Mouse (Mus musculus) G1E (cell line): ENCODE results near the gene Slc5a4a. TPM values are rescaled to one million over a fixed set of nuclear protein-coding genes. Genes with fewer than 3 reads are reported as not detected.
A peak's percentile ranks its signal among the peaks of the same experiment; 100 is the strongest.

Source experiments
- ATAC-seq: 2 replicates; pipeline ENCODE4 v1.8.0; 2016; ENCODE audit warnings: mild to moderate bottlenecking; ENCODE audit not compliant: insufficient number of reproducible peaks, poor library complexity, low FRiP score, severe bottlenecking; ENCODE audit errors: extremely low read depth
- DNase-seq: peaks from one replicate; pipeline ENCODE4 v3.0.0; 2012; ENCODE audit warnings: low spot score
- H3K27me3 ChIP-seq: 2 replicates; pipeline ENCODE4 v1.6.1; 2012; ENCODE audit warnings: mild to moderate bottlenecking, low read length, inconsistent platforms; ENCODE audit not compliant: insufficient read depth
- H3K36me3 ChIP-seq: replicated peaks from 2 replicates; pipeline ENCODE3; 2012; ENCODE audit warnings: mild to moderate bottlenecking, inconsistent platforms
- H3K4me1 ChIP-seq: 2 replicates; pipeline ENCODE4 v1.6.1; 2012; ENCODE audit warnings: low read depth, low read length, inconsistent platforms, mixed read lengths; ENCODE audit not compliant: insufficient read depth
- H3K4me3 ChIP-seq: 2 replicates; pipeline ENCODE4 v1.5.1; 2012; ENCODE audit warnings: low read depth, mild to moderate bottlenecking, inconsistent platforms, low read length, moderate library complexity, mixed read lengths
- H3K9me3 ChIP-seq: replicated peaks from 2 replicates; pipeline ENCODE4 v1.6.1; 2012; ENCODE audit warnings: inconsistent platforms
- CTCF ChIP-seq: IDR thresholded peaks from 2 replicates; pipeline ENCODE4 v1.5.1; 2012; ENCODE audit warnings: low read depth, low read length, inconsistent platforms, mixed read lengths
- GATA1 ChIP-seq: IDR thresholded peaks from 2 replicates; pipeline ENCODE4 v1.6.1; 2012; ENCODE audit warnings: borderline replicate concordance, low read length, inconsistent platforms, mixed read lengths
- GATA2 ChIP-seq: IDR thresholded peaks from 2 replicates; pipeline ENCODE4 v1.6.1; 2012; ENCODE audit warnings: low read depth, low read length, inconsistent platforms, borderline replicate concordance
- POLR2AphosphoS5 ChIP-seq: IDR thresholded peaks from 2 replicates; pipeline ENCODE4 v1.6.1; 2012; ENCODE audit warnings: low read depth, low read length, inconsistent platforms; ENCODE audit not compliant: insufficient replicate concordance
- TAL1 ChIP-seq: conservative IDR thresholded peaks from 2 replicates; pipeline ENCODE4 v1.6.1; 2012; ENCODE audit warnings: low read depth, low read length, inconsistent platforms, mixed read lengths
- polyA plus RNA-seq: library from polyadenylated mRNA; stranded (reverse); fragments of >175 nt; gene quantifications from 2 replicates; pipeline ENCODE4 v1.2.3, GENCODE M21; 2012
- total RNA-seq, 2 experiments: library from RNA; stranded (forward) in 1 of 2; stranded (reverse) in 1 of 2; fragments of 200-1000 nt in 1 of 2; fragments of >200 nt in 1 of 2; fragmentation: Nextera tagmentation in 1 of 2; gene quantifications; 2 replicates each; pipeline ENCODE4 v1.2.3; 2014 to 2017

The Slc5a4a gene
- total and polyA plus RNA-seq, 3 experiments, result not detected

GRCm38 (mm10) chr10:76210806-76211205 is 63.6 kb downstream of the Slc5a4a start:
- no peak for TF ChIP-seq CTCF
- TF ChIP-seq POLR2AphosphoS5, result no peak
- no peak for TF ChIP-seq TAL1
- no peak for TF ChIP-seq GATA2
- no peaks in the 10 kb centered on the region for H3K36me3 ChIP-seq

GRCm38 (mm10) chr10:76212121-76212520 is 64.9 kb downstream of the Slc5a4a start:
- ATAC-seq (no peak), DNase-seq (no peak)
- Histone ChIP-seq H3K27me3 (no peaks in the 10 kb centered on the region; the same call in 1 of the 2 replicates), H3K4me3 (no peak overlapping the region), H3K9me3 (peaks cover 7% of the 10 kb centered on the region; the same call in 1 of the 2 replicates), H3K36me3 (no peaks in the 10 kb centered on the region), H3K4me1 (no peaks in the 10 kb centered on the region)
- no peak for TF ChIP-seq GATA2
- no peak for TF ChIP-seq POLR2AphosphoS5
- TF ChIP-seq GATA1, result no peak
- TF ChIP-seq CTCF, result no peak
- no peak for TF ChIP-seq TAL1

More at GRCm38 (mm10) chr10:76210806-76211205, 63.6 kb downstream of the Slc5a4a start:
- H3K4me1 ChIP-seq, result no peaks in the 10 kb centered on the region
- ATAC-seq (no peak), DNase-seq (no peak)
- no peak overlapping the region for H3K4me3 ChIP-seq
- H3K27me3 ChIP-seq, result no peaks in the 10 kb centered on the region; the same call in 1 of the 2 replicates
- peaks cover 7% of the 10 kb centered on the region; the same call in 1 of the 2 replicates for H3K9me3 ChIP-seq

- no peaks in the 10 kb centered on the region for H3K4me1 ChIP-seq
- H3K9me3 ChIP-seq, result peaks cover 7% of the 10 kb centered on the region; the same call in 1 of the 2 replicates
- no peak overlapping the region for H3K4me3 ChIP-seq
- TF ChIP-seq TAL1 (no peak), GATA2 (no peak), CTCF (no peak), POLR2AphosphoS5 (no peak), GATA1 (no peak)
- ATAC-seq (no peak), DNase-seq (no peak)
- H3K36me3 ChIP-seq, result no peaks in the 10 kb centered on the region
- no peaks in the 10 kb centered on the region; the same call in 1 of the 2 replicates for H3K27me3 ChIP-seq
Observed at GRCm38 (mm10) chr10:76214161-76214560, 66.9 kb downstream of the Slc5a4a start.

GRCm38 (mm10) chr10:76217056-76217455 is 69.8 kb downstream of the Slc5a4a start:
- Histone ChIP-seq H3K9me3 (peaks cover 7% of the 10 kb centered on the region; the same call in 1 of the 2 replicates), H3K4me3 (no peak overlapping the region), H3K4me1 (no peaks in the 10 kb centered on the region), H3K27me3 (peaks cover 2% of the 10 kb centered on the region; the same call in 1 of the 2 replicates), H3K36me3 (no peaks in the 10 kb centered on the region)
- DNase-seq, result no peak
- TF ChIP-seq TAL1 (no peak), POLR2AphosphoS5 (peak; percentile 50; the same call in 1 of the 2 replicates)
- ATAC-seq, result no peak

- ATAC-seq, result no peak
- Histone ChIP-seq H3K36me3 (no peaks in the 10 kb centered on the region), H3K4me3 (no peak overlapping the region), H3K27me3 (peaks cover 2% of the 10 kb centered on the region; the same call in 1 of the 2 replicates), H3K9me3 (peaks cover 7% of the 10 kb centered on the region; the same call in 1 of the 2 replicates), H3K4me1 (no peaks in the 10 kb centered on the region)
- TF ChIP-seq CTCF (no peak), GATA2 (no peak), POLR2AphosphoS5 (no peak), GATA1 (no peak)
- no peak for DNase-seq
Observed at GRCm38 (mm10) chr10:76218240-76218639, 71.0 kb downstream of the Slc5a4a start.

GRCm38 (mm10) chr10:76225944-76226343 is 78.7 kb downstream of the Slc5a4a start:
- ATAC-seq (no peak), DNase-seq (no peak)
- Histone ChIP-seq H3K36me3 (no peaks in the 10 kb centered on the region), H3K4me3 (no peak overlapping the region), H3K27me3 (peaks cover 6% of the 10 kb centered on the region), H3K9me3 (no peaks in the 10 kb centered on the region), H3K4me1 (no peaks in the 10 kb centered on the region)
- TF ChIP-seq TAL1 (no peak), GATA2 (no peak), GATA1 (no peak), CTCF (no peak), POLR2AphosphoS5 (no peak)

- ATAC-seq, result no peak
Observed at GRCm38 (mm10) chr10:76229627-76230026, 82.4 kb downstream of the Slc5a4a start.

More at GRCm38 (mm10) chr10:76229627-76230026, 82.4 kb downstream of the Slc5a4a start:
- H3K36me3 ChIP-seq, result no peaks in the 10 kb centered on the region
- H3K4me1 ChIP-seq, result no peaks in the 10 kb centered on the region
- no peaks in the 10 kb centered on the region for H3K9me3 ChIP-seq
- DNase-seq, result no peak
- H3K27me3 ChIP-seq, result peaks cover 5% of the 10 kb centered on the region
- H3K4me3 ChIP-seq, result no peak overlapping the region
- no peak for TF ChIP-seq POLR2AphosphoS5
- no peak for TF ChIP-seq GATA2
- TF ChIP-seq TAL1, result no peak
- no peak for TF ChIP-seq GATA1
- TF ChIP-seq CTCF, result no peak
